25 mouse cellular contexts compared by ENCODE assay signal in genomic region chr1:133772553-133772952, GRCm38 (mm10). TPM values are rescaled to one million over a fixed set of nuclear protein-coding genes. Genes with fewer than 3 reads are reported as not detected.
DNase-seq lines count a peak whose midpoint lies in the region; ATAC-seq lines count a peak whose summit lies in the region.
"Had no signal": no experiment of that assay in that cellular context is flagged by ENCODE, and none has a peak within 500 bp of the region (broad histone marks: within the 10 kb centered on the region; RNA-seq: fewer than 3 reads in every experiment).

No protein-coding gene starts in this region.

- no peak for ATAC-seq in heart, embryonic 13.5 days (ENCODE audit: extremely low read depth, insufficient number of reproducible peaks, low FRiP score, low TSS enrichment)
- no peak for ATAC-seq in intestine, embryonic 14.5 days (replicated peaks; ENCODE audit: low FRiP score, low TSS enrichment, low read depth)
- ATAC-seq in intestine, embryonic 16.5 days = no peak
- ATAC-seq in midbrain, embryonic 11.5 days (ENCODE audit: low FRiP score) = no peak
- ATAC-seq: intestine, embryonic 15.5 days; midbrain, embryonic 15.5 days had no signal

- no peak for DNase-seq in heart, postnatal 25 days (ENCODE audit: low spot score)
- DNase-seq in intestine, embryonic 14.5 days (ENCODE audit: low spot score) = no peak
- no peak for DNase-seq in midbrain, embryonic 10.5 days (ENCODE audit: low spot score)
- no peak for DNase-seq in midbrain, embryonic 11.5 days (ENCODE audit: low spot score, missing footprints)
- peak; percentile 62 for DNase-seq in testis, postnatal 14 days (ENCODE audit: low spot score)
- DNase-seq in spleen, postnatal 14 days (ENCODE audit: low spot score in 2 of 2) = no peak
- DNase-seq: adrenal gland, postnatal 25 days; cerebellum, adult 11-12 months; cerebellum, postnatal 14 days; gastrocnemius, postnatal 36 days; layer of hippocampus, adult 9-11 months; left cerebral cortex, postnatal 4 days; lung, postnatal 10 days; right cerebral cortex, postnatal 14 days; spleen, adult 18-20 months; thymus, postnatal 14 days had no signal

- H3K4me1 ChIP-seq in heart, embryonic 13.5 days = peaks cover 40% of the 10 kb centered on the region
- H3K4me1 ChIP-seq in intestine, embryonic 14.5 days (replicated peaks; ENCODE audit: control insufficient read depth, insufficient read depth, low read length) = peaks cover 18% of the 10 kb centered on the region; the same call in 1 of the 2 replicates
- peaks cover 15% of the 10 kb centered on the region; the same call in 1 of the 2 replicates for H3K4me1 ChIP-seq in intestine, embryonic 16.5 days (ENCODE audit: control insufficient read depth, insufficient read depth, low read length)
- H3K4me1 ChIP-seq in midbrain, embryonic 10.5 days = peaks cover 26% of the 10 kb centered on the region
- peaks cover 2% of the 10 kb centered on the region; the same call in 1 of the 2 replicates for H3K4me1 ChIP-seq in midbrain, embryonic 11.5 days (ENCODE audit: control insufficient read depth, insufficient read depth, low read length)

- H3K27ac ChIP-seq in heart, embryonic 13.5 days (replicated peaks) = peak overlapping the region; percentile 70
- H3K27ac ChIP-seq in intestine, embryonic 14.5 days (ENCODE audit: low read depth) = no peak overlapping the region
- no peak overlapping the region for H3K27ac ChIP-seq in intestine, embryonic 16.5 days (ENCODE audit: low read length)
- H3K27ac ChIP-seq in midbrain, embryonic 10.5 days (replicated peaks) = 0 out of 2 replicates have a peak overlapping the region, but pooled peaks have one; percentile 17
- H3K27ac ChIP-seq in midbrain, embryonic 11.5 days (ENCODE audit: low read depth, low read length) = no peak overlapping the region
- H3K27ac ChIP-seq: left cerebral cortex, adult 2 months; liver, embryonic 14.5 days; midbrain, embryonic 15.5 days; neural tube, embryonic 15.5 days had no signal

- no peaks in the 10 kb centered on the region for H3K9me3 ChIP-seq in heart, embryonic 13.5 days
- no peaks in the 10 kb centered on the region for H3K9me3 ChIP-seq in intestine, embryonic 14.5 days (ENCODE audit: control insufficient read depth, low read length)
- no peaks in the 10 kb centered on the region for H3K9me3 ChIP-seq in intestine, embryonic 16.5 days (ENCODE audit: control insufficient read depth, low read length)
- H3K9me3 ChIP-seq in midbrain, embryonic 10.5 days (replicated peaks) = no peaks in the 10 kb centered on the region
- no peaks in the 10 kb centered on the region for H3K9me3 ChIP-seq in midbrain, embryonic 11.5 days (ENCODE audit: control insufficient read depth, low read length)
- H3K9me3 ChIP-seq: hindbrain, embryonic 13.5 days; intestine, embryonic 15.5 days; midbrain, embryonic 15.5 days; neural tube, embryonic 15.5 days had no signal

- WGBS in heart, embryonic 13.5 days = 44% methylated on average over 9 of the region's 9 CpGs
- WGBS in intestine, embryonic 14.5 days = 58% methylated on average over 9 of the region's 9 CpGs
- WGBS in intestine, embryonic 16.5 days = 50% methylated on average over 9 of the region's 9 CpGs
- 64% methylated on average over 9 of the region's 9 CpGs for WGBS in midbrain, embryonic 10.5 days
- WGBS in midbrain, embryonic 11.5 days = 62% methylated on average over 9 of the region's 9 CpGs

- peaks cover 14% of the 10 kb centered on the region; the same call in 1 of the 2 replicates for H3K36me3 ChIP-seq in heart, embryonic 13.5 days
- no peaks in the 10 kb centered on the region for H3K36me3 ChIP-seq in intestine, embryonic 14.5 days (ENCODE audit: control insufficient read depth, insufficient read depth, low read length)
- H3K36me3 ChIP-seq in intestine, embryonic 16.5 days (ENCODE audit: control insufficient read depth, insufficient read depth, low read length) = no peaks in the 10 kb centered on the region
- H3K36me3 ChIP-seq in midbrain, embryonic 10.5 days = no peaks in the 10 kb centered on the region
- H3K36me3 ChIP-seq in midbrain, embryonic 11.5 days (ENCODE audit: control insufficient read depth, insufficient read depth, low read length) = no peaks in the 10 kb centered on the region
- H3K36me3 ChIP-seq: hindbrain, embryonic 13.5 days; intestine, embryonic 15.5 days; midbrain, embryonic 15.5 days; neural tube, embryonic 15.5 days had no signal

- peak overlapping the region; percentile 11; the same call in 1 of the 2 replicates for H3K4me2 ChIP-seq in heart, embryonic 13.5 days
- no peak overlapping the region for H3K4me2 ChIP-seq in intestine, embryonic 14.5 days (ENCODE audit: low read length)
- no peak overlapping the region for H3K4me2 ChIP-seq in intestine, embryonic 16.5 days (ENCODE audit: low read depth, low read length)
- H3K4me2 ChIP-seq in midbrain, embryonic 11.5 days = no peak overlapping the region
- H3K4me2 ChIP-seq: hindbrain, embryonic 13.5 days; intestine, embryonic 15.5 days; midbrain, embryonic 15.5 days; neural tube, embryonic 15.5 days had no signal

- no peak overlapping the region for H3K4me3 ChIP-seq in heart, embryonic 13.5 days
- H3K4me3 ChIP-seq in intestine, embryonic 14.5 days (ENCODE audit: low read depth, low read length) = no peak overlapping the region
- no peak overlapping the region for H3K4me3 ChIP-seq in intestine, embryonic 16.5 days (ENCODE audit: low read length)
- H3K4me3 ChIP-seq in midbrain, embryonic 10.5 days = no peak overlapping the region
- no peak overlapping the region for H3K4me3 ChIP-seq in midbrain, embryonic 11.5 days (ENCODE audit: low read depth, low read length)
- H3K4me3 ChIP-seq: hindbrain, embryonic 13.5 days; intestine, embryonic 15.5 days; left cerebral cortex, adult 2 months; midbrain, embryonic 15.5 days; neural tube, embryonic 15.5 days had no signal

- intact Hi-C loops in heart, postnatal 25 days (cut with DNase I) = no loop called here

- 0 out of 2 replicates have a peak overlapping the region, but pooled peaks have one; percentile 54 for H3K9ac ChIP-seq in heart, embryonic 13.5 days
- H3K9ac ChIP-seq in intestine, embryonic 14.5 days (ENCODE audit: low read length) = peak overlapping the region; percentile 6; the same call in 1 of the 2 replicates
- H3K9ac ChIP-seq in intestine, embryonic 16.5 days (ENCODE audit: low read depth, low read length) = no peak overlapping the region
- no peak overlapping the region for H3K9ac ChIP-seq in midbrain, embryonic 11.5 days (ENCODE audit: low read length)
- H3K9ac ChIP-seq: hindbrain, embryonic 13.5 days; intestine, embryonic 15.5 days; liver, embryonic 14.5 days; midbrain, embryonic 15.5 days; neural tube, embryonic 15.5 days had no signal

- no peaks in the 10 kb centered on the region for H3K27me3 ChIP-seq in heart, embryonic 13.5 days (replicated peaks)
- no peaks in the 10 kb centered on the region for H3K27me3 ChIP-seq in intestine, embryonic 14.5 days (replicated peaks; ENCODE audit: control insufficient read depth, insufficient read depth, low read length)
- H3K27me3 ChIP-seq in intestine, embryonic 16.5 days (replicated peaks; ENCODE audit: control insufficient read depth, insufficient read depth, low read length) = no peaks in the 10 kb centered on the region
- H3K27me3 ChIP-seq in midbrain, embryonic 10.5 days (ENCODE audit: low read depth, poor library complexity, severe bottlenecking) = no peaks in the 10 kb centered on the region
- H3K27me3 ChIP-seq in midbrain, embryonic 11.5 days (ENCODE audit: control insufficient read depth, insufficient read depth, low read length) = no peaks in the 10 kb centered on the region
- H3K27me3 ChIP-seq: CH12.LX; hindbrain, embryonic 13.5 days; intestine, embryonic 15.5 days; midbrain, embryonic 15.5 days; neural tube, embryonic 15.5 days had no signal

RNA-seq across cellular contexts. Expression of gene Atp2b4, which starts 28.3 kb away (rescaled TPM):
- polyA plus RNA-seq in heart, embryonic 13.5 days (2015; fragmentation: Nextera tagmentation; extraction: Ambion mirVana) = 13.9 and 16.8 TPM in 2 replicates
- 10 to 100 TPM; 20.5 to 24.0 TPM for total RNA-seq in heart, postnatal 25 days (2021)
- polyA plus RNA-seq in intestine, embryonic 14.5 days (2014; fragmentation: Nextera tagmentation; extraction: Ambion mirVana) = 30.7 and 32.3 TPM in 2 replicates
- 14.8 and 14.9 TPM in 2 replicates for polyA plus RNA-seq in intestine, embryonic 16.5 days (2015; fragmentation: Nextera tagmentation; extraction: Ambion mirVana)
- 3.0 and 5.7 TPM in 2 replicates for polyA plus RNA-seq in midbrain, embryonic 10.5 days (2016; fragmentation: Nextera tagmentation; extraction: Ambion mirVana)
- 7.6 and 8.3 TPM in 2 replicates for polyA plus RNA-seq in midbrain, embryonic 11.5 days (2014; fragmentation: Nextera tagmentation; extraction: Ambion mirVana)

Comparison
In these comparisons a context has a peak if more than half of its experiments do, and no peak if none do; other contexts are left out.
1. H3K27ac ChIP-seq: peak in heart, embryonic 13.5 days (single experiment) and midbrain, embryonic 10.5 days (single experiment); none in intestine, embryonic 14.5 days (single experiment), intestine, embryonic 16.5 days (single experiment) and midbrain, embryonic 11.5 days (single experiment).
2. H3K9ac ChIP-seq: peak in heart, embryonic 13.5 days (single experiment) and intestine, embryonic 14.5 days (single experiment); none in intestine, embryonic 16.5 days (single experiment) and midbrain, embryonic 11.5 days (single experiment).